Mouse (Mus musculus) gastrocnemius, adult 2 months (tissue): Measurements from ENCODE around the gene Cep41. TPM values are rescaled to one million over a fixed set of nuclear protein-coding genes. Genes with fewer than 3 reads are reported as not detected.

ENCODE experiments used
- DNase-seq: peaks from one replicate; pipeline ENCODE4 v3.0.0; 2022
- H3K27ac ChIP-seq: fragments of 200-600 bp; 2 replicates; pipeline ENCODE4 v1.8.1; 2022; ENCODE audit warnings: mild to moderate bottlenecking
- H3K4me3 ChIP-seq: fragments of 200-600 bp; 2 replicates; pipeline ENCODE4 v1.8.1; 2022; ENCODE audit warnings: mild to moderate bottlenecking, moderate library complexity
- CTCF ChIP-seq: fragments of 200-600 bp; IDR thresholded peaks from 2 replicates; pipeline ENCODE4 v1.8.1; 2022; ENCODE audit warnings: antibody characterized with exemption, mild to moderate bottlenecking, moderate library complexity
- intact Hi-C: fragments of 180-260 bp; cut with DNase I; formaldehyde crosslinking; loops from one replicate; pipeline ENCODE4 v1.15.1; 2025
- total RNA-seq, 2 experiments: library from RNA; stranded (reverse); gene quantifications; 2 replicates each; pipeline ENCODE4 v1.2.3; 2021

The Cep41 gene
- total RNA-seq, 2 experiments from 2014 or later: 0.20 to 1.6 TPM

GRCm38 (mm10) chr6:30703476-30703875 lies 9.9 kb upstream of the Cep41 start:
- no peak overlapping the region for H3K4me3 ChIP-seq
- no peak for TF ChIP-seq CTCF
- H3K27ac ChIP-seq: no peak overlapping the region
- intact Hi-C loops: no loop called here
- DNase-seq: no peak

- DNase-seq: no peak
- Histone ChIP-seq H3K27ac (no peak overlapping the region), H3K4me3 (no peak overlapping the region)
- TF ChIP-seq CTCF: no peak
- intact Hi-C loops: no loop called here
Measured at GRCm38 (mm10) chr6:30702881-30703280, 9.3 kb upstream of the Cep41 start.

GRCm38 (mm10) chr6:30700182-30700581 lies 6.6 kb upstream of the Cep41 start:
- TF ChIP-seq CTCF: no peak
- Histone ChIP-seq H3K4me3 (no peak overlapping the region; the same call in 1 of the 2 replicates), H3K27ac (no peak overlapping the region)
- intact Hi-C loops: no loop called here
- DNase-seq: no peak

- no peak for DNase-seq
- intact Hi-C loops: no loop called here
- no peak for TF ChIP-seq CTCF
- Histone ChIP-seq H3K4me3 (no peak overlapping the region), H3K27ac (no peak overlapping the region)
Measured at GRCm38 (mm10) chr6:30698036-30698435, 4.5 kb upstream of the Cep41 start.

GRCm38 (mm10) chr6:30697464-30697863 lies 3.9 kb upstream of the Cep41 start:
- intact Hi-C loops: no loop called here
- no peak for DNase-seq
- Histone ChIP-seq H3K27ac (no peak overlapping the region), H3K4me3 (no peak overlapping the region)
- TF ChIP-seq CTCF: no peak

- DNase-seq: no peak
- TF ChIP-seq CTCF: no peak
- intact Hi-C loops: no loop called here
- Histone ChIP-seq H3K27ac (no peak overlapping the region), H3K4me3 (no peak overlapping the region)
Measured at GRCm38 (mm10) chr6:30695124-30695523, 1.6 kb upstream of the Cep41 start.

- no peak overlapping the region for H3K27ac ChIP-seq
- peak overlapping the region; percentile 74 for H3K4me3 ChIP-seq
- intact Hi-C loops: loop anchor here (5.0 kb wide), 1 partner anchor 203 kb away; the partner anchor contains the start of gene Copg2
- no peak for TF ChIP-seq CTCF
- DNase-seq: no peak
Measured at GRCm38 (mm10) chr6:30694209-30694608, 660 bp upstream of the Cep41 start.

- no peak for TF ChIP-seq CTCF
- Histone ChIP-seq H3K4me3 (peak overlapping the region; percentile 74), H3K27ac (peak overlapping the region; percentile 94)
- intact Hi-C loops: loop anchor here (5.0 kb wide), 1 partner anchor 204 kb away; the partner anchor contains the start of gene Copg2
- no peak for DNase-seq
Measured at GRCm38 (mm10) chr6:30692826-30693225, 723 bp downstream of the Cep41 start.

- intact Hi-C loops: no loop called here
- no peak for DNase-seq
- H3K27ac ChIP-seq: no peak overlapping the region
- H3K4me3 ChIP-seq: no peak overlapping the region
- no peak for TF ChIP-seq CTCF
Measured at GRCm38 (mm10) chr6:30687198-30687597, 6.4 kb downstream of the Cep41 start.

GRCm38 (mm10) chr6:30684570-30684969 lies 9.0 kb downstream of the Cep41 start:
- DNase-seq: no peak
- no peak overlapping the region for H3K27ac ChIP-seq
- intact Hi-C loops: loop anchor here (2.0 kb wide), 1 partner anchor 52 kb away; no protein-coding TSS in a partner anchor
- TF ChIP-seq CTCF: no peak
- no peak overlapping the region for H3K4me3 ChIP-seq

GRCm38 (mm10) chr6:30681935-30682900 lies 11.3 kb downstream of the Cep41 start:
- H3K4me3 ChIP-seq: peak overlapping the region; percentile 53
- H3K27ac ChIP-seq: peak overlapping the region; percentile 70
- intact Hi-C loops: no loop called here
- no peak for TF ChIP-seq CTCF
- peak; percentile 68 for DNase-seq

GRCm38 (mm10) chr6:30680442-30680841 lies 13.1 kb downstream of the Cep41 start:
- intact Hi-C loops: no loop called here
- no peak for TF ChIP-seq CTCF
- H3K4me3 ChIP-seq: no peak overlapping the region
- no peak for DNase-seq
- H3K27ac ChIP-seq: no peak overlapping the region

GRCm38 (mm10) chr6:30679567-30679966 lies 14.0 kb downstream of the Cep41 start:
- H3K4me3 ChIP-seq: no peak overlapping the region
- no peak for DNase-seq
- intact Hi-C loops: no loop called here
- H3K27ac ChIP-seq: no peak overlapping the region
- no peak for TF ChIP-seq CTCF

- DNase-seq: no peak
- intact Hi-C loops: no loop called here
- H3K27ac ChIP-seq: no peak overlapping the region
- TF ChIP-seq CTCF: no peak
- H3K4me3 ChIP-seq: no peak overlapping the region
Measured at GRCm38 (mm10) chr6:30678482-30678881, 15.1 kb downstream of the Cep41 start.
